Mouse (Mus musculus): ENCODE measurements at regions not wholly inside any gene's neighbourhood (a gene's known extent, or its start where the extent isn't known, plus 50 kb on each side); places are given as distances from the start of the nearest gene placed in this dataset.

DNA sequence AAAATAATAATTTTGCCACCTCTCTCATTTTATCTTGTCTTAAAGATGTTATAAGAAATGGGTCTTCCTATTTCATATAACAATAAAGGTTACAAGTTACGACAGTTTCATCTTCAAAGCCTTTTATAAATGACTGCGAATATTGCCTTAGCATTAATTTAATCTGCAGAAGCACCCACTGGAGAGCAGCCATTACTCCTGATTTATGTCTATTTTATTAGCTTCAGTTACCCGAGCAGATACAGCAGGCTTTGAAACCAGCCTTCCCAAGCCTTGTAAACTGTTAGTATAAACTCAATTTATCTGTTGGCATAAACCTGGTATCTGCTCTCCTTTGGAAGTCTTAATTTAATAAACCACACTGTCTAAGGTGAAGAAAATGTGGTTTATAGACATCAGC is 2851.6 kb upstream of the Gm6569 start:
- no peak for TF ChIP-seq POLR2A (IDR thresholded peaks at IDR 0.05; ENCODE audit: low read depth, low read length)
- TF ChIP-seq CTCF (conservative IDR thresholded peaks at IDR 0.05; ENCODE audit: insufficient read depth, insufficient read length, low read depth, low read length): no peak
- Histone ChIP-seq H3K36me3 (ENCODE audit: control insufficient read depth, insufficient read depth, low read length) (no peaks in the 10 kb centered on the region), H3K4me1 (ENCODE audit: control insufficient read depth, insufficient read depth, low read length) (no peaks in the 10 kb centered on the region), H3K27ac (ENCODE audit: insufficient read depth, low read depth, low read length) (no peak overlapping the region), H3K27me3 (replicated peaks; ENCODE audit: control insufficient read depth, insufficient read depth, low read length) (no peaks in the 10 kb centered on the region), H3K4me3 (ENCODE audit: insufficient read depth, low read depth, low read length) (no peak overlapping the region)
- 35% methylated on average over 3 of the region's 3 CpGs for WGBS
- DNase-seq: no peak

DNA sequence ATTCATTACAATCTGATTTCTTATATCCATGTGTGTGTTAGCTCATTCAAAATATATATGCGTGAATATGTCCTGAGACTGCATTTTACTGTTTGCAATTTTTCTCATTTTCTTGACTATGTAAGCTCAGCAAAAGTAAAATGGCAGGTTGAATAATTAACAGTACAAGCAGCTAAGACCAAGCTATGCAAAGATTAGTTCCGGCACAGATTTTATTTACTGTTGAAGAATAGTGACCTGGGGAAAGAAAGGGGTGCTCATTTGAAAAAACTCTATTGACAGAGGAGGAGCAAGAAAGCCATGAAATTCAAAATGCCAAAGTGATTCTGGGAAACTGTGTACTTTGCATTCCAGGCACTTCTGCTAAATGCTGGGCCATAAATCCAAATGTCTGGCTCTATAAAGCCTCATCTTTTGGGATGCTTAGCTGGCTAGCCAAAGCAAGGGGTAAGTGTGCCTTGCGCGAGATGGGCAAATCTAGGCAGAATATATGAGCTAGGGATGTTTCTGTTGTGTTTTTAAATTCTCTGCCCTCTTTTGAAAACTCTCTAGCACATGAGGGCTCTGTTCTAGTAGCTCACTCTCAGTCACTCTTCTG is 2846.3 kb upstream of the Gm6569 start:
- WGBS: 88% methylated on average over 4 of the region's 4 CpGs
- H3K27me3 ChIP-seq (replicated peaks; ENCODE audit: control insufficient read depth, insufficient read depth, low read length): no peaks in the 10 kb centered on the region
- no peaks in the 10 kb centered on the region for H3K36me3 ChIP-seq (ENCODE audit: control insufficient read depth, insufficient read depth, low read length)
- no peaks in the 10 kb centered on the region for H3K4me1 ChIP-seq (ENCODE audit: control insufficient read depth, insufficient read depth, low read length)
- no peak overlapping the region for H3K27ac ChIP-seq (ENCODE audit: insufficient read depth, low read depth, low read length)
- no peak overlapping the region for H3K4me3 ChIP-seq (ENCODE audit: insufficient read depth, low read depth, low read length)
- no peak for DNase-seq
- TF ChIP-seq POLR2A (IDR thresholded peaks at IDR 0.05; ENCODE audit: low read depth, low read length) (no peak), CTCF (conservative IDR thresholded peaks at IDR 0.05; ENCODE audit: insufficient read depth, insufficient read length, low read depth, low read length) (no peak)

DNA sequence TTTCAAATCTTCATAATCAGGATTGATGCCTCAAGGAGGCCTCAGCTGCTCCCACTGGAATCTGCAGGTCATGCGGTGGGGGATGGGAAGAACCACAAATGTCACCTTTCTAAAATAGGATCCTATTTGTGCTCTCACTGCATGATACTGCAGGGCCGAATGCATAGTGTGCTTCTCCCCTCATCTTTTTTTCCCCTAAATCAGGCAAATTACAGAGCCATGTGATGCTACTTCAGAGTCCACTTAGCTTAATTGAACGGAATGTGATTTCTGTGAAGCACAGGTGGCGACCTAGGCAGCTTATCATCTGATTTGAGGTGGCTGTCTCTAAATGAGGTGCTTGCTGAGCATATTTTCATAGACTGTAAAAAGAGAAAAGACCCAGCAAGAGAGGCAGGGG is 2841.0 kb upstream of the Gm6569 start:
- no peaks in the 10 kb centered on the region for H3K36me3 ChIP-seq (ENCODE audit: control insufficient read depth, insufficient read depth, low read length)
- TF ChIP-seq POLR2A (IDR thresholded peaks at IDR 0.05; ENCODE audit: low read depth, low read length) (no peak), CTCF (conservative IDR thresholded peaks at IDR 0.05; ENCODE audit: insufficient read depth, insufficient read length, low read depth, low read length) (no peak)

DNA sequence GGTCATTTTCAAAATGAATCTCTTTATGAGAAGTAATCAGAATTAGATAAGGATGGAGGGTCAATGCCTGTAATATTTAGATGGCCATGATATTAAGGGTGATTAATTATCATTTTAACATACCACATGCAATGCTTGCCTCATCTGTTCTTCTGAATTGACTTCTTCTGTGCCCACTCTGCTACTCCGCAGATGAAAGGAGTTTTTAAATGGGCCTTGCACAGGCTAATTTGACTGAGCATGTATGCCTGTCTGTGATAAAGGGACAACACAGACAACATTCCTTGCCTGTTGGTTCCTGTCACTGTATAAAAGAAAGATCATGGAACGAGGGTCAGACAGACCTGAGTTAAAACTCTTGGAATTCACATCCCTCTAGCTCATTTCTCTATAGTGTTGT is 2824.0 kb upstream of the Gm6569 start:
- no peak overlapping the region for H3K27ac ChIP-seq (ENCODE audit: insufficient read depth, low read depth, low read length)

More for the DNA sequence above, 2841.0 kb upstream of the Gm6569 start:
- no peak for DNase-seq
- WGBS: 74% methylated on average over 4 of the region's 4 CpGs
- Histone ChIP-seq H3K4me1 (ENCODE audit: control insufficient read depth, insufficient read depth, low read length) (no peaks in the 10 kb centered on the region), H3K27me3 (replicated peaks; ENCODE audit: control insufficient read depth, insufficient read depth, low read length) (no peaks in the 10 kb centered on the region), H3K27ac (ENCODE audit: insufficient read depth, low read depth, low read length) (no peak overlapping the region), H3K4me3 (ENCODE audit: insufficient read depth, low read depth, low read length) (no peak overlapping the region)

DNA sequence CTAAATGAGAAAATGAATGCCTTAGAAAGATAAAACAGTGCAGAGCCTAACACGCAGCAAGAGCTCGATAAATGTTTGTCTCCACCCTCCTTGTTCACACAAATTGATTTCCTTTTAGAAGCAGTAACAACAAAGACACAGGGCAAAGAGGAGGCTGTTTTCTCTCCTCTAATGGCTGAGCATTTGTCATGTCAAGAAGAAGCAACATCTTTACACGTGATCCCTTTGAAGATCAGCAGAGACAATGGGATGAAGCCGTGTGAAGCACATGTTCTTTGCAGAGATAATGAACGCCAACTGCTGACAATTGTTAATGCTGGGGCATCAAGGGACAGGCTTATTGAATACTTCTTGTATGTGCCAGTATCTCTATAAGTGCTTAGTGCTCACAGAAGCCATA is 2823.6 kb upstream of the Gm6569 start:
- H3K4me1 ChIP-seq (ENCODE audit: control insufficient read depth, insufficient read depth, low read length): no peaks in the 10 kb centered on the region

More for the DNA sequence above, 2824.0 kb upstream of the Gm6569 start:
- WGBS: 73% methylated on average over 2 of the region's 2 CpGs
- Histone ChIP-seq H3K27me3 (replicated peaks; ENCODE audit: control insufficient read depth, insufficient read depth, low read length) (no peaks in the 10 kb centered on the region), H3K4me3 (ENCODE audit: insufficient read depth, low read depth, low read length) (no peak overlapping the region), H3K36me3 (ENCODE audit: control insufficient read depth, insufficient read depth, low read length) (no peaks in the 10 kb centered on the region), H3K4me1 (ENCODE audit: control insufficient read depth, insufficient read depth, low read length) (no peaks in the 10 kb centered on the region)
- no peak for DNase-seq
- TF ChIP-seq CTCF (conservative IDR thresholded peaks at IDR 0.05; ENCODE audit: insufficient read depth, insufficient read length, low read depth, low read length) (no peak), POLR2A (IDR thresholded peaks at IDR 0.05; ENCODE audit: low read depth, low read length) (no peak)

DNA sequence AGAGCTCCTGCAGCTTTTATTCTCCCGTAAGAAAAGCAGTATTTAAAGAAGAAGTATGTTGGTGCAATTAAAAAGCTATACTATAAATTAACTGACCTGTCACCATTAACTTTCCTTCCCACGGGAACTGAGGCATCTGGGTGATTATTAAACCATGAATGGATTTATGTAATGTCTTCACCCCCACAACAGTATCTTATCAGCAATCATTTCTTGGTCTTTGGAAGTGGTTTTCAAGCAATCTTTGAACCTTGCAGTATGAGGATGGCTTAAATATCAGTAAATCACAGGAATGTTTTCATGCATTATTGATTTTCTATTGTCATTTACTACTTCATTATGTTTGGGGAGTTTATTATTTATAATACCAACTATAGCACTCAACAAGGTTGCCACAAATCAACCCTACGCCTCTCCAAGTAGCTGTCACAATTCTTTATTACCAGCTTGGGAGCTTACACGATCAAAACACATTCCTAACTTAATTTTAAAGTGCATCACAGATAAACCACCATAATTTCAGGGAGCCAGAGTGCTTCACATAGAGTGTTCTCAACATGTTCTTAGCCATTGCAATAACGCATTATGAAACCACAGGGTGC is 2780.0 kb upstream of the Gm6569 start:
- H3K36me3 ChIP-seq (ENCODE audit: control insufficient read depth, insufficient read depth, low read length): no peaks in the 10 kb centered on the region

More for the DNA sequence above, 2823.6 kb upstream of the Gm6569 start:
- 53% methylated on average over 5 of the region's 5 CpGs for WGBS
- Histone ChIP-seq H3K27ac (ENCODE audit: insufficient read depth, low read depth, low read length) (no peak overlapping the region), H3K4me3 (ENCODE audit: insufficient read depth, low read depth, low read length) (no peak overlapping the region), H3K36me3 (ENCODE audit: control insufficient read depth, insufficient read depth, low read length) (no peaks in the 10 kb centered on the region), H3K27me3 (replicated peaks; ENCODE audit: control insufficient read depth, insufficient read depth, low read length) (no peaks in the 10 kb centered on the region)
- TF ChIP-seq POLR2A (IDR thresholded peaks at IDR 0.05; ENCODE audit: low read depth, low read length) (no peak), CTCF (conservative IDR thresholded peaks at IDR 0.05; ENCODE audit: insufficient read depth, insufficient read length, low read depth, low read length) (no peak)
- no peak for DNase-seq

DNA sequence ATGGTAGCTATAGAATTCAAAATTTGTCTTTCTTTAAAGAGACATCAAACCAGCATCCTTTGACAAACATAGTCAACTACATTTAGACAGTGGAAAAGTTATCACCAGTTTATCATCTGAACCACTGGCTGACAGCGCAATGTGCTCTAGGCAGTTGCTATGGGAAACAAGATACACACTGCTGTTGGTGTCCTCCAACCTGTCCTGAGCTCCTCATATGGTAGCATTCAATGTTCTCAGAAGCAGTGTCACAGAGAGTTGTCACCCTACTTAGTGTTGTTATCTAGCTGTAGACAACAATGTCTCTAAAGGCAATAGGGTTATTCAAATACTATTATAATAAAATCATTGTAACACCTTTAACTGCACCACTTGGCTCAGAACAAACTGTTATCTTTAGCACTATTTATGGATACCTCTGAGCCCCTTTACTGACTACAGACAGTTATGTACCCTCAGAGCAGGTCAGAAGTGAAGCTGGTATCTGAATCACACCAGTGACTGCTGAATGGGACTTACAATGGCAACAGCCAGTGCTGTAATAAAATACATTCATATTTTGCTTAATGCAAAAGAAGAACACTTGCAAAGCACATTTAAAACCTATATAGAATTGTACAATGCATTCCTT is 2747.9 kb upstream of the Gm6569 start:
- TF ChIP-seq POLR2A (IDR thresholded peaks at IDR 0.05; ENCODE audit: low read depth, low read length): no peak
- no peak for TF ChIP-seq CTCF (conservative IDR thresholded peaks at IDR 0.05; ENCODE audit: insufficient read depth, insufficient read length, low read depth, low read length)
- H3K36me3 ChIP-seq (ENCODE audit: control insufficient read depth, insufficient read depth, low read length): no peaks in the 10 kb centered on the region
- 91% methylated on average over 1 of the region's 1 CpGs for WGBS
- H3K4me3 ChIP-seq (ENCODE audit: insufficient read depth, low read depth, low read length): no peak overlapping the region
- DNase-seq: no peak
- H3K27ac ChIP-seq (ENCODE audit: insufficient read depth, low read depth, low read length): no peak overlapping the region
- H3K4me1 ChIP-seq (ENCODE audit: control insufficient read depth, insufficient read depth, low read length): no peaks in the 10 kb centered on the region
- no peaks in the 10 kb centered on the region for H3K27me3 ChIP-seq (replicated peaks; ENCODE audit: control insufficient read depth, insufficient read depth, low read length)

More for the DNA sequence above, 2780.0 kb upstream of the Gm6569 start:
- no peaks in the 10 kb centered on the region for H3K27me3 ChIP-seq (replicated peaks; ENCODE audit: control insufficient read depth, insufficient read depth, low read length)
- H3K4me3 ChIP-seq (ENCODE audit: insufficient read depth, low read depth, low read length): no peak overlapping the region
- DNase-seq: no peak
- H3K27ac ChIP-seq (ENCODE audit: insufficient read depth, low read depth, low read length): no peak overlapping the region
- no peak for TF ChIP-seq POLR2A (IDR thresholded peaks at IDR 0.05; ENCODE audit: low read depth, low read length)
- TF ChIP-seq CTCF (conservative IDR thresholded peaks at IDR 0.05; ENCODE audit: insufficient read depth, insufficient read length, low read depth, low read length): no peak
- no peaks in the 10 kb centered on the region for H3K4me1 ChIP-seq (ENCODE audit: control insufficient read depth, insufficient read depth, low read length)
- 37% methylated on average over 5 of the region's 5 CpGs for WGBS
